Mouse (Mus musculus) mouse embryonic stem cell (cell line): ENCODE measurements around the gene Ssbp3.

Experiments used
- in situ Hi-C, 2 experiments: fragments of 300-500 bp; cut with MboI; formaldehyde crosslinking; loops; 1 replicate in 1 of 2; 3 replicates in 1 of 2; pipeline ENCODE4 v1.14.3; 2019 to 2020; ENCODE audit warnings: low sequenced_read_pairs in 2 of 2, low pct_unique_long_range_greater_than_20kb in 1 of 2, mixed read lengths in 1 of 2; ENCODE audit not compliant: unreplicated experiment in 1 of 2

Gene Ssbp3

GRCm38 (mm10) chr4:106996305-106997076 lies 86.0 kb downstream of the Ssbp3 start:
- in situ Hi-C loops: no loop called here

GRCm38 (mm10) chr4:107001259-107001810 lies 90.8 kb downstream of the Ssbp3 start:
- in situ Hi-C loops: no loop called here

- in situ Hi-C loops: no loop called here
Observed at GRCm38 (mm10) chr4:107001916-107002488, 91.5 kb downstream of the Ssbp3 start.

- in situ Hi-C loops: no loop called here
Observed at GRCm38 (mm10) chr4:107002517-107003165, 92.1 kb downstream of the Ssbp3 start.

- in situ Hi-C loops: no loop called here
Observed at GRCm38 (mm10) chr4:107003199-107003598, 92.7 kb downstream of the Ssbp3 start.

GRCm38 (mm10) chr4:107003786-107004185 lies 93.3 kb downstream of the Ssbp3 start:
- in situ Hi-C loops: no loop called here

GRCm38 (mm10) chr4:107004346-107004745 lies 93.8 kb downstream of the Ssbp3 start:
- in situ Hi-C loops: no loop called here

GRCm38 (mm10) chr4:107005166-107005565 lies 94.7 kb downstream of the Ssbp3 start:
- in situ Hi-C loops: no loop called here

GRCm38 (mm10) chr4:107006229-107006628 lies 95.7 kb downstream of the Ssbp3 start:
- in situ Hi-C loops: no loop called here

GRCm38 (mm10) chr4:107006807-107007206 lies 96.3 kb downstream of the Ssbp3 start:
- in situ Hi-C loops: no loop called here

- in situ Hi-C loops: no loop called here
Observed at GRCm38 (mm10) chr4:107007359-107007758, 96.9 kb downstream of the Ssbp3 start.

- in situ Hi-C loops: no loop called here
Observed at GRCm38 (mm10) chr4:107008161-107008560, 97.7 kb downstream of the Ssbp3 start.

- in situ Hi-C loops: no loop called here
Observed at GRCm38 (mm10) chr4:107009548-107009947, 99.0 kb downstream of the Ssbp3 start.

- in situ Hi-C loops: no loop called here
Observed at GRCm38 (mm10) chr4:107011325-107012004, 101.0 kb downstream of the Ssbp3 start.

GRCm38 (mm10) chr4:107012005-107012478 lies 101.5 kb downstream of the Ssbp3 start:
- in situ Hi-C loops: no loop called here

- in situ Hi-C loops: no loop called here
Observed at GRCm38 (mm10) chr4:107012574-107012973, 102.1 kb downstream of the Ssbp3 start.

- in situ Hi-C loops: no loop called here
Observed at GRCm38 (mm10) chr4:107013119-107013816, 102.8 kb downstream of the Ssbp3 start.

GRCm38 (mm10) chr4:107013817-107014260 lies 103.3 kb downstream of the Ssbp3 start:
- in situ Hi-C loops: no loop called here
